Mouse (Mus musculus): ENCODE results near the gene Cfap97d2.

DNA sequence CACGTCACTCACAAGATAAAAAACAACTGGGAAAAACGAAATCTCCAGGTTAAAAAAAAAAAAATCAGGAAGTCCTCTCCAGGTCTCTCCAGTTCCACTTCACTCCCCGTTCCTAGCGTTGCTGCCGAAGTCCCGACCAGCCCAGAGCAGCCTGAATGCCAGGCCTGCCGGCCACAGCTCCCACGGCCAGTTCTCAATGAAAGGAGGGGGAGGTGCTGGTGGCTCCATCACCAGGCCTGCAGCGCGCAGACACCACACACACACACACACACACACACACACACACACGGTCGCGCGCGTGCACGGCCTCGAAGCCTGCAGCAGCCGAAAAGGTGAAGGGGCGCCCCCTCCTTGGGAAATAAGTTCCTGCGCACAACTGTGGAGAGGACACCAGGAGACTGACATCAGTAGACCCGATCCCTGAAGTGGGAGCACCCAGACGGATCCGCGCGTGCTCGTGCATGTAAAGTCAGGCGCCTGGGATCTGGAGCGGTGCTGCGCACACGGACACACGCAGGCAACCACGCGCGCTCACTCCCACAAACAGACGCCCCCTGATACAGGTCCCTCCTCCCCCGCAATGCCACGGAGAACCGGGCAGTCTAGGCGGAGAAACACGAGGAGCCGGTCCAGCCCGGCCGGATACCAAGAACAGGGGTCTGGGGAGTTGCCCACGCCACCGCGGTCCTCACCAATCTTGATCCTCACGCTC lies 28.8 kb upstream of the Cfap97d2 start:
- TF ChIP-seq GATA1 (IDR thresholded peaks at IDR 0.05; ENCODE audit: borderline replicate concordance, low read length) (no peak), FLI1 (IDR thresholded peaks at IDR 0.05; ENCODE audit: low read length) (no peak)

Measured in megakaryocyte, embryonic 14.5 days (primary cell).